Mouse (Mus musculus) WW6 (cell line): ENCODE results near the gene Krt222.

Source experiments
- DNase-seq: peaks from one replicate; pipeline ENCODE4 v3.0.0-alpha.2; 2013; ENCODE audit warnings: low read depth, low spot score

Gene Krt222

GRCm38 (mm10) chr11:99242056-99242455, 1.8 kb downstream of the Krt222 start:
- DNase-seq, result no peak

GRCm38 (mm10) chr11:99238468-99238867, 5.4 kb downstream of the Krt222 start:
- no peak for DNase-seq

- no peak for DNase-seq
Observed at GRCm38 (mm10) chr11:99231049-99231816, 12.7 kb downstream of the Krt222 start.

GRCm38 (mm10) chr11:99230261-99231048, 13.4 kb downstream of the Krt222 start, which contains the start of gene Smarce1:
Smarce1 (minus strand) TSS chr11:99231017.
- DNase-seq, result peak; percentile 70

- no peak for DNase-seq
Observed at GRCm38 (mm10) chr11:99229641-99230260, 14.1 kb downstream of the Krt222 start.

GRCm38 (mm10) chr11:99226298-99226697, 17.6 kb downstream of the Krt222 start:
- DNase-seq, result no peak

GRCm38 (mm10) chr11:99223310-99223709, 20.6 kb downstream of the Krt222 start:
- DNase-seq, result no peak

- DNase-seq, result no peak
Observed at GRCm38 (mm10) chr11:99221811-99222210, 22.1 kb downstream of the Krt222 start.

- no peak for DNase-seq
Observed at GRCm38 (mm10) chr11:99217248-99217986, 26.5 kb downstream of the Krt222 start.

- no peak for DNase-seq
Observed at GRCm38 (mm10) chr11:99216181-99216580, 27.7 kb downstream of the Krt222 start.

- no peak for DNase-seq
Observed at GRCm38 (mm10) chr11:99212693-99213092, 31.2 kb downstream of the Krt222 start.

- no peak for DNase-seq
Observed at GRCm38 (mm10) chr11:99211964-99212363, 31.9 kb downstream of the Krt222 start.

- no peak for DNase-seq
Observed at GRCm38 (mm10) chr11:99208105-99208669, 35.7 kb downstream of the Krt222 start.

GRCm38 (mm10) chr11:99207449-99207848, 36.4 kb downstream of the Krt222 start:
- no peak for DNase-seq

GRCm38 (mm10) chr11:99206954-99207353, 36.9 kb downstream of the Krt222 start:
- DNase-seq, result no peak

- DNase-seq, result peak; percentile 59
Observed at GRCm38 (mm10) chr11:99189154-99189582, 54.7 kb downstream of the Krt222 start.

GRCm38 (mm10) chr11:99187348-99187747, 56.5 kb downstream of the Krt222 start:
- no peak for DNase-seq

GRCm38 (mm10) chr11:99186836-99187235, 57.0 kb downstream of the Krt222 start:
- DNase-seq, result no peak
